Mouse (Mus musculus) bone marrow, adult 2 months (tissue): ENCODE results near the gene Cntn1.

ENCODE experiments used
- CTCF ChIP-seq: fragments of 200-500 bp; IDR thresholded peaks from 2 replicates; pipeline ENCODE4 v1.5.1; 2011; ENCODE audit warnings: low read length, control low read depth; ENCODE audit not compliant: control insufficient read depth, insufficient read depth
- POLR2A ChIP-seq: fragments of 200-500 bp; IDR thresholded peaks from 2 replicates; pipeline ENCODE4 v1.6.1; 2011; ENCODE audit warnings: low read depth, mild to moderate bottlenecking, control low read depth, low read length, borderline replicate concordance; ENCODE audit not compliant: control insufficient read depth

DNA sequence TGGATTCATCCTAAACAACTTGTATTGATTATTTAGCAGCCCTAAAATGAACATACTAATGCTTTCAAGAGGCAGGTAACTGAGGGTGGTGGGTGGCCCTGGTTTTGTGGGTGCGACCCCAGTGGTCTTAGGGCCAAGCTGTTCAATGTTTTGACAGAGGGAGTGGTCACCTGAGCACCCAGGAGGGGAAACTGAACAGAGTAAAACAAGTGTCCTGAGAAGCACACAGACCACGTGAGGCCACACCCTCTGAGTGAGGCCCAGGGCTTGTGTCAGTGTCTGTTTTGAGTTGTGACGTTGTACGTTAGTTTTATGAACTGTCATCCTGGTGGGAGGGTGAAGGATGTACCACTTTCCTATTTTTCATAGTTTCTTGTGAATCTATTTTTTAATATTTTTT, 227.0 kb downstream of the Cntn1 start:
- TF ChIP-seq CTCF (no peak), POLR2A (no peak)
